Mouse (Mus musculus) ES-E14 (cell line): Measurements from ENCODE around the gene P4ha2. TPM values are rescaled to one million over a fixed set of nuclear protein-coding genes. Genes with fewer than 3 reads are reported as not detected.
A peak's percentile ranks its signal among the peaks of the same experiment; 100 is the strongest.

ENCODE experiments used
- DNase-seq: peaks from one replicate; pipeline ENCODE4 v3.0.0-alpha.2; 2013; ENCODE audit warnings: low read depth, low spot score
- H3K27ac ChIP-seq: 2 replicates; pipeline ENCODE4 v1.5.1; 2012; ENCODE audit warnings: low read depth, mild to moderate bottlenecking, low read length, moderate library complexity, mixed read lengths; ENCODE audit not compliant: poor library complexity, insufficient read depth, severe bottlenecking
- H3K36me3 ChIP-seq: 2 replicates; pipeline ENCODE4 v1.6.1; 2012; ENCODE audit warnings: mild to moderate bottlenecking, low read length, moderate library complexity, mixed read lengths; ENCODE audit not compliant: control insufficient read depth, poor library complexity, insufficient read depth, severe bottlenecking
- H3K4me1 ChIP-seq, 2 experiments: fragments of 150-350 bp in 1 of 2; sonication (generic) in 1 of 2; 2 replicates each; pipeline ENCODE4 v1.6.1; 2012; ENCODE audit warnings: low read length in 2 of 2, mild to moderate bottlenecking in 1 of 2, mixed read lengths in 1 of 2; ENCODE audit not compliant: control insufficient read depth in 2 of 2, insufficient read depth in 2 of 2, poor library complexity in 1 of 2
- H3K4me3 ChIP-seq, 2 experiments: fragments of 150-350 bp in 1 of 2; sonication (generic) in 1 of 2; 2 replicates each; pipeline ENCODE4 v1.5.1; 2012; ENCODE audit warnings: low read length in 2 of 2, low read depth in 1 of 2, mild to moderate bottlenecking in 1 of 2, mixed read lengths in 1 of 2; ENCODE audit not compliant: insufficient read depth in 1 of 2, poor library complexity in 1 of 2, severe bottlenecking in 1 of 2
- H3K9ac ChIP-seq: 2 replicates; pipeline ENCODE4 v1.6.1; 2012; ENCODE audit warnings: low read depth, mild to moderate bottlenecking, low read length, mixed read lengths; ENCODE audit not compliant: poor library complexity, insufficient read depth, severe bottlenecking
- H3K9me3 ChIP-seq: fragments of 150-350 bp; sonication (generic); 2 replicates; pipeline ENCODE4 v1.6.1; 2012; ENCODE audit warnings: low read depth, mild to moderate bottlenecking, low read length; ENCODE audit not compliant: control insufficient read depth, insufficient read depth
- CHD2 ChIP-seq: IDR thresholded peaks from 2 replicates; pipeline ENCODE4 v1.6.1; 2014; ENCODE audit warnings: mild to moderate bottlenecking, low read depth, low read length, inconsistent platforms
- HCFC1 ChIP-seq: IDR thresholded peaks from 2 replicates; pipeline ENCODE4 v1.6.1; 2012; ENCODE audit warnings: low read length, inconsistent platforms, borderline replicate concordance; ENCODE audit not compliant: insufficient read depth
- MAFK ChIP-seq: IDR thresholded peaks from 2 replicates; pipeline ENCODE4 v1.6.1; 2014; ENCODE audit warnings: mild to moderate bottlenecking, low read depth, low read length, inconsistent platforms; ENCODE audit not compliant: insufficient read depth
- ZC3H11A ChIP-seq: IDR thresholded peaks from 2 replicates; pipeline ENCODE4 v1.6.1; 2012; ENCODE audit warnings: low read depth, mild to moderate bottlenecking, inconsistent platforms, low read length, borderline replicate concordance
- ZNF384 ChIP-seq: IDR thresholded peaks from 2 replicates; pipeline ENCODE4 v1.6.1; 2012; ENCODE audit warnings: low read depth, low read length, inconsistent platforms
- in situ Hi-C, 2 experiments: fragments of 600-800 bp; cut with MboI; formaldehyde crosslinking; loops; one replicate each; pipeline ENCODE4 v1.15.1; 2025; ENCODE audit warnings: low sequenced_read_pairs in 2 of 2, inconsistent platforms in 1 of 2; ENCODE audit not compliant: unreplicated experiment in 2 of 2
- total RNA-seq: library from RNA; depleted of rRNA; stranded (reverse); fragments of 300-350 nt; gene quantifications from 2 replicates; pipeline ENCODE4 v1.2.3, GENCODE M21; 2012; rRNA removed

P4ha2 gene
- total RNA-seq: 53.2 and 68.9 TPM in 2 replicates

- H3K27ac ChIP-seq: no peak within 1 kb of the TSS
- in situ Hi-C loops: no loop called here
- TF ChIP-seq ZNF384 (no peak), MAFK (no peak), HCFC1 (no peak), ZC3H11A (no peak), CHD2 (no peak)
- DNase-seq: no peak
- H3K9ac ChIP-seq: peak within 1 kb of the TSS; percentile 79
- no peaks in the 10 kb centered on the region for H3K36me3 ChIP-seq
- peak within 1 kb of the TSS; percentile 78 to 81 for H3K4me3 ChIP-seq
- H3K4me1 ChIP-seq: peaks cover 2 to 4% of the 10 kb centered on the region in 2 experiments; a peak in 1 of 4 replicates
- no peaks in the 10 kb centered on the region for H3K9me3 ChIP-seq
These were observed at the start of gene P4ha2 for GRCm38 (mm10) chr11:54100045-54100691. TSS of gene P4ha2 (plus strand) at chr11:54100095.

DNA sequence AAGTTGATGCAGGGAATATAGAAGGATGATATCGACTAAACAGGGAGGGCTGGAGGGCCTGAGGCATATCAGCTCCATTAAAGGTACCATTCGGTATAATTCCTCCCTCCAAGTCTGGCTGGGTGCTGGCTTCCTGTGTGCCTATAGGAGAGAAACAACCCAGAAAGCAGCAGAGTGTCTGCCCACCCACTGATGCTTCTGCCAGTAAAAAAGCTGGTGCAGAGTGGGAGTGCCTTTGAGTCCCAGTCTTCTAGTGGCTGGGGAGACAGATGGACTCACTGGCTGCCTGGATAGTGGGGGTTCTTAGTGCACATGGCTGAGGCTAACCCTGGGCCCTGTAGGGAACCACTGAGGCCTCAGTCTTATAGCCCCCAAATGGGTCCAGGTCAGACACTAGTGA lies 49.7 kb upstream of the P4ha2 start:
- in situ Hi-C loops: no loop called here
- DNase-seq: no peak
- H3K4me1 ChIP-seq: no peaks in the 10 kb centered on the region
- H3K27ac ChIP-seq: no peak overlapping the region
- H3K9me3 ChIP-seq: no peaks in the 10 kb centered on the region
- H3K4me3 ChIP-seq: no peak overlapping the region
- no peak overlapping the region for H3K9ac ChIP-seq
- H3K36me3 ChIP-seq: no peaks in the 10 kb centered on the region
- TF ChIP-seq HCFC1: no peak

DNA sequence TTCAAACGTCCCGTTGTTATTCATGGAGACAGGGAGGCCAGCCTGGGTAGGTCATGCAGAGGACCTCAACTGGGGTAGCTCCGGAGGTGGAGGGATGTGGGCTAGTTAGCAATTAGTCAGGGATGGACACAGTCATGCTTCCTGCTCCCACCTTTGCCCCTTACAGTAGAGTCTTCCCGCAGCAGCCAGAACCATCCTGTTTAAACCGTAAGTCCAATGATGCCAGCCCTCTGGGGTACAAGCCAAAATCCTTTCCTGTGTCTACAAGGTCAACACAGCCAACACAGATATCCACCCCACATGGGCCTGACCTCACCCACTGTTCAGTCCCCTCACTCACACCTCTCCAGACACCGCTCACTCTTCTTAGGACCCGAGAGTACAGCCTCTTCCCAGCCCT lies 48.7 kb upstream of the P4ha2 start:
- TF ChIP-seq HCFC1 (no peak), ZNF384 (no peak), ZC3H11A (no peak), MAFK (no peak), CHD2 (no peak)
- Histone ChIP-seq H3K4me1 (no peaks in the 10 kb centered on the region), H3K36me3 (no peaks in the 10 kb centered on the region), H3K9me3 (no peaks in the 10 kb centered on the region), H3K9ac (no peak overlapping the region), H3K4me3 (no peak overlapping the region), H3K27ac (no peak overlapping the region)
- in situ Hi-C loops: no loop called here
- no peak for DNase-seq

- Histone ChIP-seq H3K9me3 (no peaks in the 10 kb centered on the region), H3K36me3 (no peaks in the 10 kb centered on the region), H3K4me3 (no peak overlapping the region), H3K27ac (no peak overlapping the region), H3K4me1 (no peaks in the 10 kb centered on the region), H3K9ac (no peak overlapping the region)
- TF ChIP-seq HCFC1 (no peak), ZC3H11A (no peak)
- no peak for DNase-seq
- in situ Hi-C loops: no loop called here
These were observed 47.8 kb upstream of the P4ha2 start for GRCm38 (mm10) chr11:54052128-54052527.

GRCm38 (mm10) chr11:54053090-54053489 lies 46.8 kb upstream of the P4ha2 start:
- in situ Hi-C loops: no loop called here
- Histone ChIP-seq H3K36me3 (no peaks in the 10 kb centered on the region), H3K9ac (no peak overlapping the region), H3K27ac (no peak overlapping the region), H3K4me3 (no peak overlapping the region), H3K9me3 (no peaks in the 10 kb centered on the region), H3K4me1 (peaks cover 0 to 6% of the 10 kb centered on the region in 2 experiments; a peak in 1 of 4 replicates)
- no peak for TF ChIP-seq ZC3H11A
- TF ChIP-seq HCFC1: no peak
- TF ChIP-seq CHD2: no peak
- no peak for TF ChIP-seq ZNF384
- TF ChIP-seq MAFK: no peak
- DNase-seq: no peak
